Mouse (Mus musculus): ENCODE data around the gene Plekhs1. TPM values are rescaled to one million over a fixed set of nuclear protein-coding genes. Genes with fewer than 3 reads are reported as not detected.
A peak's percentile ranks its signal among the peaks of the same experiment; 100 is the strongest.

Plekhs1 gene
- total and polyA plus RNA-seq, 3 experiments, result 0.04 to 0.18 TPM; not detected in 1

- intact Hi-C loops (cut with DNase I), result no loop called here
- TF ChIP-seq CTCF (IDR thresholded peaks at IDR 0.05) (no peak), EP300 (IDR thresholded peaks at IDR 0.05; ENCODE audit: insufficient read depth, low read depth, low read length) (no peak), POLR2A (IDR thresholded peaks at IDR 0.05; ENCODE audit: insufficient read depth, low read depth, low read length) (no peak)
- H3K27me3 ChIP-seq (ENCODE audit: control insufficient read depth, insufficient read depth, low read length), result no peaks in the 10 kb centered on the region
Measured at GRCm38 (mm10) chr19:56450892-56451291, 10.5 kb upstream of the Plekhs1 start.

GRCm38 (mm10) chr19:56451867-56452266, 9.6 kb upstream of the Plekhs1 start:
- WGBS, result 51% methylated on average over 4 of the region's 4 CpGs
- H3K36me3 ChIP-seq (ENCODE audit: control insufficient read depth, insufficient read depth, low read length), result no peaks in the 10 kb centered on the region
- peak in 1 of 2 experiments; percentile 13 for DNase-seq
- intact Hi-C loops (cut with DNase I), result no loop called here
- H3K4me1 ChIP-seq (ENCODE audit: control insufficient read depth, insufficient read depth, low read length), result no peaks in the 10 kb centered on the region; the same call in 1 of the 2 replicates
- no peak for TF ChIP-seq CTCF (IDR thresholded peaks at IDR 0.05)
- no peak for TF ChIP-seq POLR2A (IDR thresholded peaks at IDR 0.05; ENCODE audit: insufficient read depth, low read depth, low read length)
- no peak for TF ChIP-seq EP300 (IDR thresholded peaks at IDR 0.05; ENCODE audit: insufficient read depth, low read depth, low read length)
- H3K9ac ChIP-seq (ENCODE audit: low read depth, low read length), result no peak overlapping the region
- H3K27me3 ChIP-seq (ENCODE audit: control insufficient read depth, insufficient read depth, low read length), result no peaks in the 10 kb centered on the region
- H3K79me2 ChIP-seq (replicated peaks; ENCODE audit: control insufficient read depth, insufficient read depth, low read length), result no peaks in the 10 kb centered on the region
- H3K4me3 ChIP-seq, result no peak overlapping the region
- H3K27ac ChIP-seq, result no peak overlapping the region

More at GRCm38 (mm10) chr19:56450892-56451291, 10.5 kb upstream of the Plekhs1 start:
- H3K9ac ChIP-seq (ENCODE audit: low read depth, low read length), result no peak overlapping the region
- no peaks in the 10 kb centered on the region for H3K36me3 ChIP-seq (ENCODE audit: control insufficient read depth, insufficient read depth, low read length)
- no peak for DNase-seq
- no peak overlapping the region for H3K27ac ChIP-seq
- no peaks in the 10 kb centered on the region; the same call in 1 of the 2 replicates for H3K4me1 ChIP-seq (ENCODE audit: control insufficient read depth, insufficient read depth, low read length)
- H3K79me2 ChIP-seq (replicated peaks; ENCODE audit: control insufficient read depth, insufficient read depth, low read length), result no peaks in the 10 kb centered on the region
- no peak overlapping the region for H3K4me3 ChIP-seq
- WGBS, result 69% methylated on average over 5 of the region's 5 CpGs

- DNase-seq, result no peak
- 76% methylated on average over 2 of the region's 2 CpGs for WGBS
- H3K4me1 ChIP-seq (ENCODE audit: control insufficient read depth, insufficient read depth, low read length), result no peaks in the 10 kb centered on the region; the same call in 1 of the 2 replicates
- H3K27ac ChIP-seq, result no peak overlapping the region
- TF ChIP-seq POLR2A (IDR thresholded peaks at IDR 0.05; ENCODE audit: insufficient read depth, low read depth, low read length) (no peak), EP300 (IDR thresholded peaks at IDR 0.05; ENCODE audit: insufficient read depth, low read depth, low read length) (no peak), CTCF (IDR thresholded peaks at IDR 0.05) (no peak)
- H3K4me3 ChIP-seq, result no peak overlapping the region
- no peak overlapping the region for H3K9ac ChIP-seq (ENCODE audit: low read depth, low read length)
- intact Hi-C loops (cut with DNase I), result no loop called here
- H3K79me2 ChIP-seq (replicated peaks; ENCODE audit: control insufficient read depth, insufficient read depth, low read length), result no peaks in the 10 kb centered on the region
- H3K36me3 ChIP-seq (ENCODE audit: control insufficient read depth, insufficient read depth, low read length), result no peaks in the 10 kb centered on the region
- H3K27me3 ChIP-seq (ENCODE audit: control insufficient read depth, insufficient read depth, low read length), result no peaks in the 10 kb centered on the region
Measured at GRCm38 (mm10) chr19:56452421-56452820, 9.0 kb upstream of the Plekhs1 start.

- H3K27me3 ChIP-seq (ENCODE audit: control insufficient read depth, insufficient read depth, low read length), result no peaks in the 10 kb centered on the region
- H3K27ac ChIP-seq, result no peak overlapping the region
- no peaks in the 10 kb centered on the region; the same call in 1 of the 2 replicates for H3K4me1 ChIP-seq (ENCODE audit: control insufficient read depth, insufficient read depth, low read length)
- H3K4me3 ChIP-seq, result no peak overlapping the region
- no peak overlapping the region for H3K9ac ChIP-seq (ENCODE audit: low read depth, low read length)
- TF ChIP-seq POLR2A (IDR thresholded peaks at IDR 0.05; ENCODE audit: insufficient read depth, low read depth, low read length) (no peak), EP300 (IDR thresholded peaks at IDR 0.05; ENCODE audit: insufficient read depth, low read depth, low read length) (no peak), CTCF (IDR thresholded peaks at IDR 0.05) (no peak)
- DNase-seq, result no peak
- intact Hi-C loops (cut with DNase I), result no loop called here
- H3K36me3 ChIP-seq (ENCODE audit: control insufficient read depth, insufficient read depth, low read length), result no peaks in the 10 kb centered on the region
- WGBS, result 48% methylated on average over 4 of the region's 4 CpGs
- H3K79me2 ChIP-seq (replicated peaks; ENCODE audit: control insufficient read depth, insufficient read depth, low read length), result no peaks in the 10 kb centered on the region
Measured at GRCm38 (mm10) chr19:56454862-56455261, 6.6 kb upstream of the Plekhs1 start.

GRCm38 (mm10) chr19:56455369-56455768, 6.1 kb upstream of the Plekhs1 start:
- H3K36me3 ChIP-seq (ENCODE audit: control insufficient read depth, insufficient read depth, low read length), result no peaks in the 10 kb centered on the region
- 51% methylated on average over 2 of the region's 2 CpGs for WGBS
- H3K4me3 ChIP-seq, result no peak overlapping the region
- no peaks in the 10 kb centered on the region for H3K79me2 ChIP-seq (replicated peaks; ENCODE audit: control insufficient read depth, insufficient read depth, low read length)
- no peak overlapping the region for H3K27ac ChIP-seq
- H3K9ac ChIP-seq (ENCODE audit: low read depth, low read length), result no peak overlapping the region
- intact Hi-C loops (cut with DNase I), result no loop called here
- no peaks in the 10 kb centered on the region; the same call in 1 of the 2 replicates for H3K4me1 ChIP-seq (ENCODE audit: control insufficient read depth, insufficient read depth, low read length)
- TF ChIP-seq EP300 (IDR thresholded peaks at IDR 0.05; ENCODE audit: insufficient read depth, low read depth, low read length), result no peak
- TF ChIP-seq CTCF (IDR thresholded peaks at IDR 0.05), result no peak
- no peak for TF ChIP-seq POLR2A (IDR thresholded peaks at IDR 0.05; ENCODE audit: insufficient read depth, low read depth, low read length)
- no peaks in the 10 kb centered on the region for H3K27me3 ChIP-seq (ENCODE audit: control insufficient read depth, insufficient read depth, low read length)
- no peak for DNase-seq

GRCm38 (mm10) chr19:56457569-56457968, 3.9 kb upstream of the Plekhs1 start:
- Histone ChIP-seq H3K4me3 (no peak overlapping the region), H3K9ac (ENCODE audit: low read depth, low read length) (no peak overlapping the region), H3K27ac (no peak overlapping the region), H3K79me2 (replicated peaks; ENCODE audit: control insufficient read depth, insufficient read depth, low read length) (no peaks in the 10 kb centered on the region), H3K27me3 (ENCODE audit: control insufficient read depth, insufficient read depth, low read length) (no peaks in the 10 kb centered on the region), H3K36me3 (ENCODE audit: control insufficient read depth, insufficient read depth, low read length) (no peaks in the 10 kb centered on the region), H3K4me1 (ENCODE audit: control insufficient read depth, insufficient read depth, low read length) (peaks cover 3% of the 10 kb centered on the region; the same call in 1 of the 2 replicates)
- DNase-seq, result no peak
- intact Hi-C loops (cut with DNase I), result no loop called here
- no peak for TF ChIP-seq POLR2A (IDR thresholded peaks at IDR 0.05; ENCODE audit: insufficient read depth, low read depth, low read length)
- no peak for TF ChIP-seq EP300 (IDR thresholded peaks at IDR 0.05; ENCODE audit: insufficient read depth, low read depth, low read length)
- no peak for TF ChIP-seq CTCF (IDR thresholded peaks at IDR 0.05)
- WGBS, result 90% methylated on average over 4 of the region's 4 CpGs

All from heart, adult 2 months (tissue).